Mouse (Mus musculus) spleen, postnatal 36 days (tissue): ENCODE data around the gene Snap47.
"Not testable (repeated sequence)": the region's sequence is repeated elsewhere in the genome, so short reads cannot be mapped to it uniquely, and the experiment has no call there.

Experiments
- DNase-seq, 2 experiments: peaks; one replicate each; pipeline ENCODE4 v3.0.0; 2022; ENCODE audit warnings: low spot score in 2 of 2, mixed read lengths in 1 of 2

Snap47 gene

DNA sequence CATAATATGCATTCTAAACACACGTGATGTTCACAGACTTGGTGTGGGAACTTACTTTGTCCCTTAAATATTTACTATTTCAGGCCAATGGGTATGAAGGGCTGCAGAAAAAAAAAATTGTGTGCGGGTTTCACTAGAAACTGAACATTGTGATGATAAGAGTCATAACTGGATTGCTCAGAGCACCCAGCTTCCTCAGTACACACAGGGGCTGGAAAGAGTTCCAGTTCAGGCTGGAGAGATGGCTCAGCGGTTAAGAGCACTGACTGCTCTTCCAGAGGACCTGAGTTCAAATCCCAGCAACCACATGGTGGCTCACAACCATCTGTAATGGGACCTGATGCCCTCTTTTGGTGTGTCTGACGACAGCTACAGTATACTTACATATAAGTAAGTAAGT is 83.0 kb downstream of the Snap47 start:
- not testable (repeated sequence) for DNase-seq

DNA sequence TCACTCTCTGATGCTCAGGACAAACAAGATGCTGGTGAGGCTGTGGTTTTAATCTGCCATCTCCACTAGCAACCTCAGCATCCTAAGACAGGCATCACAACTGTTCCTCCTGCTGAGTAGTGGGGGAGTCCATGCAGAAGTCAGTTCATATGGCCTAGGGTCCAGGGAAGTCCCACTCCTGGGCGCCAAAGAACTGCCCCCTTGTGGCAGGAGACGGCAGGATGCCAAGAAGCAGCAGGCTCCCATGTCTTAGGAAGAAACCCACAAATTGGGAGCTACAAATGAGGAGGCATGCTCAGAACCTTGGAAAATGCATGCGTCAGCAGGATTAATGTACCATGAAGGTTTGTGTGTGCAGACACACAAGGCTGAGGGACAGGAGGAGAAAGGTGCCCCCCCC is 84.4 kb downstream of the Snap47 start:
- no peak for DNase-seq

DNA sequence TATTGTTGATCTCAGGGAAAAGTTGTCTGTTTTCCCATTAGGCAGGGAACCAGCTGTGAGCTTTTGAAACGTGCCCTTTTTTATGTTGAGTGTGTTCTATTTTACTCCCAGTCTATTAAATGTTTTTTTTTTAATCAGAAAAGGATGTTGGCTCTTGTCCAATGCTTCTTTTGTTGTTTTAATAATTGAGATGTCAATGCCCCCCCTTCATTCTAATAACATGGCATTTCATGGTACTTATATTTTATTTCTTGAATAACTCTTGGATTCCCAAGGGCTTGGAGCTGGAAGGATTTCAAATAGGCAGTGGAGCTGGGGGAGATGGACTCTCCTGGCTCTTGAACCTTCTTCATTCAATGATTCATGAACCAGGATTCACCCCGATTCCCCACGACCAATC is 85.0 kb downstream of the Snap47 start:
- no peak for DNase-seq

DNA sequence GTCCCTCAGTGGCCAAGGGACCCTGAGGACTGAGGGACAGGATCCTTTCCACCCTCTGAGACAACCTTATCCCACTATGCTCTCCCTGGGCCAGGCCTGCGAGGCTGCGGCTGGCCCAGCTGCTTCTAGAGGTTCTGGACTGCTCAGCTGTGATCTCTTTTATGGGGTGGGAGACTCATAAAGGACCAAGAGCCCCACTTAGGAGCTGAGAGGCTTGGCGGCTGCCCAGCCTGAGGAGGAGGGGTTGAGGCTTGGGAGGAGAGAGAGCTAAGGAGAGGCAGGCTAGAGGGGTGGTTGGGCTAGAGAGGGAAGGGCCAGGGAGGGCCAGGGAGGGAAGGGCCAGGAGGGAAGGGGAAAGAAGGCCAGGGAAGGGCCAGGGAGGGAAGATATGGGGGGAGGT is 86.6 kb downstream of the Snap47 start:
- DNase-seq = no peak

DNA sequence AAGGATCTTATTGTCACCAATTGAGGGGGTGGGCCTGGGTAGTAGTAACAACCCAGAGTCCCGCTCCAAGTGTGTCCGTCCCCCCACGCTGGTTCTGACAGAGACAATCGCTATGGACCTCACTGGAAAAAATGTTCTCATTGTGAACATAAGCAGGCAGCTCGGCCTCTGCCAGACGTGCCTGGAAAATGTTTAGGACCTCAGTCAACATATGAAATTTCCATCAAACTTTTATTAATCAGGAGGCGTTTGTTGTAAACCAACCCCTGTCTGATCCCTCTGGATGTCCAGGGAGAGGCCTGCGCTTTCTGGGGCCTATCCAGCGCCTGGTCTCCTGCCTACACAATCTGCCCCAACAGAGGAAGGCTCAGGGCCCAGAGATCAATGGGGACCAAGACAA is 87.0 kb downstream of the Snap47 start:
- DNase-seq = no peak

DNA sequence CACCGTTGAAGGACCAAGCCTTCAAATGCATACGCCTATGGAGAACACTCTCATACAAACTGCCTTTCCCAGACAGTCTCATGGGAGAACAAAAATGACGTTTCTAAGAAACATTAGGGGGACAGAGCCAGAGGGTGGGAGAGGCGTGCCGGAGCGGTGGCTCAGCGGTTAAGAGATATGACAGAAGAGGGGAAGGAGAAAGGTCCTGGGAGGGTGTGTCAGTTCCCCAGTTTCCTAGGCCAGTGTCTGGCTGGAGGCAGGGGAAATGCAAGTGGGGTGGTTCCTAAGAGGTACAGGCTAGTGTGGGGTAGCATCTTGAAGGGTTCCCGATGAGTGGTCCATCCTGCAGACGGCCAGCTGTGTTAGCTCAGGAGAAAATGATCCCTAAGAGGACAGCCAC is 89.7 kb downstream of the Snap47 start:
- DNase-seq = no peak
